Mouse (Mus musculus) cerebral cortex, adult 2 months (tissue): ENCODE results near the gene Syt14.

ENCODE experiments used
- WGBS: fragments of 180-500 bp; shearing (Covaris S2); methylation state at CpG from one replicate; pipeline ENCODE4 v1.1.7; 2018; 5-methylcytosine and 5-hydroxymethylcytosine counted together

The Syt14 gene

DNA sequence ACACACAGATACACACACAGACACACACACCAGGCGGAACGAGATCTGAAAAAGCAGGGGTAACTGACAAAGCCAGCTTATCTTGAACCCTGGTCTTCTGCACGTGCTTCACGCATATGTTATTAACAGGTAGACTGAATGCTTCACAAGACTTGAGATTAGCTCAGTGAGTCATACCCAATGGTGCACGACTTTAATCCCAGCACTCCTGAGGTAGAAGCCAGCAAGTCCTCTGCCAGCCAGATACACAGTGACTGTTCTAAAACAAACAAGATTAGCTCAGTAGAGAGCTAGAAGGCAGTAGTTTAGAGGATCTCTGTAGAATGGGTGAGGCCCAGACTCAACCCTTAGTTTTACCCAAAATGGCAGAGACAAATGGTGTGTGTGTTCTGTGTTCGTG lies 175.3 kb downstream of the Syt14 start:
- 79% methylated on average over 6 of the region's 6 CpGs for WGBS

DNA sequence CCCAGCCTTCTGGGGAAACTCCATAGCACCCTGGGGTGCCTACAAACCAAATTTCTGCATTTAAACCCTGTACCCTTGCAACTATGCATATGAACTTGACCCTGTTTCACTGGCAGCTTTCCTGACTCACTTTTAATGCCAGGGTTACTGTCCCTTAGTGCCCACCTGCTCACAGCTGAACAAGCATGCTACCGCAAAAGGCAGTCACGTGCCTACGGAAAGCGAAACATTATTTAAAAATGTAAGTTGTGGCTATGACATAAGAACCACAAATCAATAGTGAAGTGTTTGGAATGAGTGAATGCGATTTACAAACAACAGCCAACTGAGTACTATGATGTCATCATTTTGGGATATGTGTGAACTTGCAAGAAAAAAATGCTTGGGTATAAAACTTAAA lies 178.0 kb downstream of the Syt14 start:
- 86% methylated on average over 5 of the region's 5 CpGs for WGBS

DNA sequence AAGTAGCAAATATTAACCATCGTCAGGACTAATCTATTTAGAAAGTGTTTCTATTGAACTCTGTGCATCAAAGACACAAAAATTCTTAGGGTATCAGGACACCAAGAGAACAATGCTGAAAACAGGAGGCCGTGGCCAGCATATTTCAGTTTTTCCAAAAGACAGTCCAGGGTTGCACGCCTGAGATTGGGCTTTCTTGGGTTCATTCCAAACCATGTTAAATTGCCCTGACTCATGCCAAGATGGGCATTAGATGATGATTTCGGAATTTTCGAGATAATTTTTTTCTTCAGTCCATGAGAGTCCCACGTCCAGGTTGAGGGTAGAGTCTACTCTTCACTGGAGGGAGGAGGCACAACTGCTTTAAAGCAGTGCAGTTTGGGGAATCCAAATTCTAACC lies 178.6 kb downstream of the Syt14 start:
- WGBS = 74% methylated on average over 6 of the region's 6 CpGs

- WGBS = 54% methylated on average over 10 of the region's 10 CpGs
These were observed 179.2 kb downstream of the Syt14 start for GRCm38 (mm10) chr1:192856411-192856810.

- under 1% methylated on average over 71 of the region's 75 CpGs for WGBS
These were observed 179.9 kb downstream of the Syt14 start, which contains the start of gene Sertad4 for GRCm38 (mm10) chr1:192855474-192856230. Sertad4 (minus strand) TSS chr1:192855756.

DNA sequence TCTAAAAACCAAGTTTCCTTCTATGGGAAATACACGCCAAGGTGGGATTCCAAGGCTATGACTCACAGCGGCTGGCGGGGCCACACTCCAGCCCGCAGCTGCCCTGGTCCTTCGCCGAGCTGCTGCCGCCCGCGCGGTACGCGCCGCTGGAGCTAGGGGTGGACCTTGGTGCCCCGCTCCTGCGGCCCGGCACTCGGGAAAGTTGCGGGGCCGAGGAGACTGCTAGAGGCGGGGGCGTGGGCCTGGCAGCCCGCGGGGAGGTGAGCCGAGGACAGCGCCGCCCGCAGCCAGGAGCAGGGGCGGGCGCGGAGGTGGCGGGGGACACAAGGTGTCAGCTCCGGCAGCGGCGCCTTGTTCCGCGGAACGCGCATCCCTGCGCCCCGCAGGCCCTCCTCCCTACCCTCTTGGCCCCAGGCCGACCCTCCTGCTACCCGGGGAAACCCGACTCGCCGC lies 180.7 kb downstream of the Syt14 start:
- under 1% methylated on average over 42 of the region's 45 CpGs for WGBS

GRCm38 (mm10) chr1:192853988-192854818 lies 181.4 kb downstream of the Syt14 start:
- WGBS = 12% methylated on average over 19 of the region's 19 CpGs

DNA sequence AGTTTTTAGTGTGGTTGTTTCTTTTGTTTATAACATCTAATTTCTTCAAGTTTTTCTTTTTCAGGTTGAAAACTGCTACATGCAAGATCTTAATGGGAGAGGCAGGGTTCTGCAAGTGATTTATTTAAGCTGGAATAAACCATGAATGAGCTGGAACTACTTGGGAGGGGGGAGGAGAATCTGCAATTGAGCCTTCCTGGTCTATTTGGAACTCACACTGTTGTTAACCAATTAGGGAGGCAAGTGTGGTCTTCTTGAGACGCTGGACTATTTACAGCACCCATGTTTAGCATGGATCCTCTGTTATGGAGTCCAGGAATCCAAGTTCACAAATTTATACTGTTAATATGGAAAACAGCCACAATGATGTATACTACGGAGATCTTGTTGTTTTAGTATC lies 182.1 kb downstream of the Syt14 start:
- 61% methylated on average over 2 of the region's 2 CpGs for WGBS

GRCm38 (mm10) chr1:192851640-192852039 lies 183.9 kb downstream of the Syt14 start:
- WGBS = 27% methylated on average over 6 of the region's 6 CpGs

DNA sequence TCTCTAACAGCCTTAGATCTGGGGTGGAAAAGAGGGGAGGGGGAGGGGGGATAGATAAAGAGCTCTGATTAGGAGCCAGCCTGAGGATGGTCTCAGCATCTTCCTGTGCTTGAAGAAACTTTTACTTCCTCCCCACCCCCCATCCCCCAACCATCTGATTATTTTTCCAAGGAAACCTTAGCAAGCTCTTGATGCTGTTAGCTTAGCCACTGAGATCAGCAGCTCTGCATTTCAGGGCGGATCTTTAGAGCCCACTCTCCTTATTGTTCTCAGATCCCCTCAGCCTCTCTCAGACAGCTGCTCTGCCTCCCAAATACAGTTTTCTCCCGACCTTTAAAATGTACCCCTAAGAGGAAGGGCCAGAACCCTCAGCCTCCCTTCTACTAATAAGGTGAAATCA lies 184.4 kb downstream of the Syt14 start:
- WGBS = 31% methylated on average over 2 of the region's 2 CpGs

GRCm38 (mm10) chr1:192849616-192850015 lies 186.0 kb downstream of the Syt14 start:
- WGBS = 88% methylated on average over 5 of the region's 5 CpGs

DNA sequence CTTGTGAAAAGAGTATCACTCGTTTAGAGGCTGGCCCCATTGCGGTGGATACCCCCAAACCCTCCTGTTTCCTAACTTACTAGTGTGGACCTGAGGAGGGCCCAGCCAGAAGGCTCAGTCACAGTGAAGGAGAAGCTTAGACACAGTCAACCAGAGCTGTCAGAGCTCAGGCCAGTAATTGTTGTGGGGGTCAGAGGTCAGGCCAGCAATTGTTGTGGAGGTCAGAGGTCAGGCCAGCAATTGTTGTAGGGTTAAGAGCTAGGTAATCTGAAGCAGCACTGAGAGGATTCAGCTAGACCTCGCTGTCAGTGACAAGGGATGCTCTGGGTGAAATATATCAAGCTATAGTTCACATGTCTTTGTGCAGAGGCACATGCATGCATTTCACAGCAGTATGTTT lies 188.3 kb downstream of the Syt14 start:
- WGBS = 78% methylated on average over 3 of the region's 3 CpGs
